Mouse (Mus musculus) macrophage (primary cell): ENCODE measurements around the gene Ficd. TPM values are rescaled to one million over a fixed set of nuclear protein-coding genes. Genes with fewer than 3 reads are reported as not detected.

Source experiments
- H3K27ac ChIP-seq: fragments of 350-480 bp; formaldehyde crosslinking; 2 replicates; pipeline ENCODE4 v1.9.0; 2021
- H3K36me3 ChIP-seq: fragments of 350-480 bp; formaldehyde crosslinking; 2 replicates; pipeline ENCODE4 v1.9.0; 2021; ENCODE audit errors: inconsistent target
- H3K4me3 ChIP-seq: fragments of 350-480 bp; formaldehyde crosslinking; 2 replicates; pipeline ENCODE4 v1.9.0; 2021; ENCODE audit errors: inconsistent target
- H3K79me2 ChIP-seq: fragments of 350-480 bp; formaldehyde crosslinking; 2 replicates; pipeline ENCODE4 v1.9.0; 2021; ENCODE audit errors: inconsistent target
- WGBS: methylation state at CpG from one replicate; pipeline ENCODE4 v1.1.7; 2026; ENCODE audit warnings: inconsistent platforms; ENCODE audit not compliant: missing documents; 5-methylcytosine and 5-hydroxymethylcytosine counted together
- polyA plus RNA-seq: library from polyadenylated mRNA; stranded (reverse); fragments of 250-400 nt; gene quantifications from 3 replicates; pipeline ENCODE4 v1.2.4, GENCODE M21; 2018; ENCODE audit warnings: inconsistent platforms

The Ficd gene
- polyA plus RNA-seq, 1 experiment from 2014 or later, result 5.1 TPM

DNA sequence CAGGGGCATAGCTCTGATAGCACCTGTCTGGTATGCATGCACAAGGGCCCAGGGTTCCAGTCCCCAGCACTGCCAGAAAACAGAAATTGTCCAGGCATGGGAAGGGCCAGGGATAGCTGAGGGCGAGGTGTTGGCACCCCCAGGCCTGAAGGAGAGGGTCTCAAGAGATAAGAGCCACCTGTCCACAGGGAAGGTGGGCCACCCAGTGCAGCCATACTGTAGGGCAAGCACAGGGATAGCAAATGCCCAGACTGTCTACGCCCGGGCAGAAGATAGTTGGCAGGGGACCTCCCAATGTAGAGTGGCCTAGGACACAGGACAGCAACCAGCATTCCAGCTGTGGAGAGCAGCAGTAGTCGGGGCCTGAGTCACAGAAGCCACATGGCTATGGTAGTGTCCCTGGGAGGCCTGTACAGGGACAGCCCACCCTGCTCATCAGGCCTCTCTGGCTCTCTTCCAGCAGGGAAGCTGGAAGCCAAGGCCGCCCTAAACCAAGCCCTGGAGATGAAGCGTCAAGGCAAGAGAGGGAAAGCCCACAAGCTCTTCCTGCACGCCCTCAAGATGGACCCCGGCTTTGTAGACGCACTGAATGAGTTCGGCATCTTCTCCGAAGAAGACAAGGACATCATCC is 2.1 kb downstream of the Ficd start:
- Histone ChIP-seq H3K36me3 (peaks cover 43% of the 10 kb centered on the region; the same call in 1 of the 2 replicates), H3K79me2 (peaks cover 10% of the 10 kb centered on the region; the same call in 1 of the 2 replicates), H3K4me3 (no peak overlapping the region), H3K27ac (no peak overlapping the region)
- 94% methylated on average over 10 of the region's 11 CpGs for WGBS

GRCm38 (mm10) chr5:113747629-113748028 is 12.0 kb downstream of the Ficd start:
- peaks cover 100% of the 10 kb centered on the region for H3K36me3 ChIP-seq
- WGBS, result 100% methylated on average over 5 of the region's 5 CpGs
- H3K4me3 ChIP-seq, result no peak overlapping the region
- H3K27ac ChIP-seq, result no peak overlapping the region
- H3K79me2 ChIP-seq, result no peaks in the 10 kb centered on the region

- H3K36me3 ChIP-seq, result peaks cover 100% of the 10 kb centered on the region
- H3K4me3 ChIP-seq, result no peak overlapping the region
- WGBS, result 96% methylated on average over 13 of the region's 13 CpGs
- H3K27ac ChIP-seq, result no peak overlapping the region
- no peaks in the 10 kb centered on the region for H3K79me2 ChIP-seq
Measured at GRCm38 (mm10) chr5:113748556-113749331, 13.1 kb downstream of the Ficd start.

GRCm38 (mm10) chr5:113751521-113752157 is 16.0 kb downstream of the Ficd start:
- WGBS, result 79% methylated on average over 9 of the region's 9 CpGs
- Histone ChIP-seq H3K36me3 (peaks cover 100% of the 10 kb centered on the region), H3K4me3 (no peak overlapping the region), H3K27ac (no peak overlapping the region), H3K79me2 (no peaks in the 10 kb centered on the region)

GRCm38 (mm10) chr5:113755347-113756030 is 19.9 kb downstream of the Ficd start:
- no peak overlapping the region for H3K4me3 ChIP-seq
- H3K36me3 ChIP-seq, result peaks cover 100% of the 10 kb centered on the region
- no peak overlapping the region for H3K27ac ChIP-seq
- 94% methylated on average over 14 of the region's 15 CpGs for WGBS
- peaks cover 18% of the 10 kb centered on the region; the same call in 1 of the 2 replicates for H3K79me2 ChIP-seq

DNA sequence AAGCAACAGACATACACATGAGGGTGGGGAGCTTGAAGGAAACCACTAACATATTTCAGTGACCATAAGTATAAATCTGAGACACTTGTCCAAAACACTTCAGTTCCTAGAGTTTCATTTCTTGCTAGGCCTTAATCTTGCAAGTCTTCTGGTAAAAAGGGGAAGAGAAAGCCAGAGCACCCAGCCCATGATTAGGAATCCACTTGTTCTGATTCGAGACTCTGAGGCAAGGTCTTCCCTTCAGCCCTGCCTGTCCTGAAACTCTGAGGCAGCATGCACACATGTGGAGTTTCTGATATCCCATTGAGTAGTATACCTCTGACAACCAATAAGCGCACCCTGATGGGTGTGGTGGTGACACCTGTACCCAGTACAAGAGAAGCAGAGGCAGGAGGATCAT is 26.0 kb downstream of the Ficd start:
- Histone ChIP-seq H3K27ac (peak overlapping the region; percentile 27; the same call in 1 of the 2 replicates), H3K36me3 (peaks cover 46% of the 10 kb centered on the region), H3K79me2 (peaks cover 62% of the 10 kb centered on the region), H3K4me3 (no peak overlapping the region)
- 53% methylated on average over 2 of the region's 2 CpGs for WGBS

- Histone ChIP-seq H3K79me2 (peaks cover 76% of the 10 kb centered on the region), H3K27ac (no peak overlapping the region), H3K4me3 (no peak overlapping the region), H3K36me3 (peaks cover 20% of the 10 kb centered on the region; the same call in 1 of the 2 replicates)
- WGBS, result 95% methylated on average over 7 of the region's 7 CpGs
Measured at GRCm38 (mm10) chr5:113764426-113764825, 28.8 kb downstream of the Ficd start.

GRCm38 (mm10) chr5:113765641-113766526 is 30.3 kb downstream of the Ficd start:
- Histone ChIP-seq H3K4me3 (no peak overlapping the region), H3K79me2 (peaks cover 87% of the 10 kb centered on the region), H3K27ac (no peak overlapping the region), H3K36me3 (peaks cover 9% of the 10 kb centered on the region; the same call in 1 of the 2 replicates)
- 81% methylated on average over 13 of the region's 13 CpGs for WGBS

GRCm38 (mm10) chr5:113768806-113769205 is 33.2 kb downstream of the Ficd start:
- Histone ChIP-seq H3K4me3 (no peak overlapping the region), H3K79me2 (peaks cover 79% of the 10 kb centered on the region), H3K27ac (no peak overlapping the region), H3K36me3 (peaks cover 4% of the 10 kb centered on the region; the same call in 1 of the 2 replicates)
- WGBS, result 95% methylated on average over 8 of the region's 8 CpGs

GRCm38 (mm10) chr5:113771213-113772162 is 35.9 kb downstream of the Ficd start:
- Histone ChIP-seq H3K27ac (peak overlapping the region; percentile 92), H3K79me2 (peaks cover 52% of the 10 kb centered on the region), H3K4me3 (peak overlapping the region; percentile 65), H3K36me3 (peaks cover 19% of the 10 kb centered on the region; the same call in 1 of the 2 replicates)
- WGBS, result under 1% methylated on average over 66 of the region's 97 CpGs

GRCm38 (mm10) chr5:113772450-113772895 is 36.9 kb downstream of the Ficd start, which contains the start of the genes Sart3 and Iscu:
TSS of gene Sart3 (minus strand) at chr5:113772510.
TSS of gene Iscu (plus strand) at chr5:113772748.
- Histone ChIP-seq H3K36me3 (peaks cover 15% of the 10 kb centered on the region; the same call in 1 of the 2 replicates), H3K79me2 (peaks cover 42% of the 10 kb centered on the region), H3K4me3 (peak within 1 kb of the TSS; percentile 75), H3K27ac (peak within 1 kb of the TSS; percentile 92)
- WGBS, result under 1% methylated on average over 41 of the region's 49 CpGs

GRCm38 (mm10) chr5:113772905-113773519 is 37.4 kb downstream of the Ficd start:
- WGBS, result under 1% methylated on average over 36 of the region's 38 CpGs
- H3K36me3 ChIP-seq, result peaks cover 15% of the 10 kb centered on the region; the same call in 1 of the 2 replicates
- peak overlapping the region; percentile 38; the same call in 1 of the 2 replicates for H3K27ac ChIP-seq
- H3K79me2 ChIP-seq, result peaks cover 37% of the 10 kb centered on the region
- H3K4me3 ChIP-seq, result peak overlapping the region; percentile 75
